Mouse (Mus musculus) liver, embryonic 16.5 days (tissue): Measurements from ENCODE around the gene Prl3d2. TPM values are rescaled to one million over a fixed set of nuclear protein-coding genes. Genes with fewer than 3 reads are reported as not detected.
"Not testable (repeated sequence)": the region's sequence is repeated elsewhere in the genome, so short reads cannot be mapped to it uniquely, and the experiment has no call there.

Experiments
- ATAC-seq: fragments of 200-750 bp; cut with Nextera tagmentation; 2 replicates; pipeline ENCODE4 v1.8.0; 2017; ENCODE audit warnings: low read depth, mild to moderate bottlenecking, moderate number of reproducible peaks, moderate library complexity
- H3K27ac ChIP-seq: fragments of 300-500 bp; sonication (generic); 2 replicates; pipeline ENCODE4 v1.5.1; 2014; ENCODE audit warnings: mild to moderate bottlenecking, low read length
- H3K27me3 ChIP-seq: fragments of 300-500 bp; sonication (generic); 2 replicates; pipeline ENCODE4 v1.6.1; 2014; ENCODE audit warnings: low read depth, low read length, mixed read lengths; ENCODE audit not compliant: control insufficient read depth, insufficient read depth
- H3K36me3 ChIP-seq: fragments of 300-500 bp; sonication (generic); 2 replicates; pipeline ENCODE4 v1.6.1; 2014; ENCODE audit warnings: mild to moderate bottlenecking; ENCODE audit not compliant: control insufficient read depth, insufficient read depth
- H3K4me1 ChIP-seq: fragments of 300-500 bp; sonication (generic); 2 replicates; pipeline ENCODE4 v1.6.1; 2014; ENCODE audit warnings: low read depth, low read length, mixed read lengths; ENCODE audit not compliant: control insufficient read depth
- H3K4me2 ChIP-seq: fragments of 300-500 bp; sonication (generic); 2 replicates; pipeline ENCODE4 v1.6.1; 2014; ENCODE audit warnings: low read depth, low read length, mixed read lengths
- H3K4me3 ChIP-seq: fragments of 300-500 bp; sonication (generic); 2 replicates; pipeline ENCODE4 v1.5.1; 2014; ENCODE audit warnings: low read depth, mild to moderate bottlenecking, low read length
- H3K9ac ChIP-seq: fragments of 300-500 bp; sonication (generic); 2 replicates; pipeline ENCODE4 v1.6.1; 2014; ENCODE audit warnings: low read depth, low read length
- H3K9me3 ChIP-seq: fragments of 300-500 bp; sonication (generic); replicated peaks from 2 replicates; pipeline ENCODE4 v1.6.1; 2016; ENCODE audit warnings: low read length; ENCODE audit not compliant: control insufficient read depth
- WGBS: fragments of 180-500 bp; shearing (Covaris S2); extraction: QIAGEN DNeasy Blood & Tissue Kit; methylation state at CpG from one replicate; pipeline ENCODE4 v1.1.7; 2014; ENCODE audit not compliant: insufficient replicate concordance; 5-methylcytosine and 5-hydroxymethylcytosine counted together
- polyA plus RNA-seq: library from polyadenylated mRNA; unstranded; fragments of >200 nt; fragmentation: Nextera tagmentation; extraction: Ambion mirVana; gene quantifications from 2 replicates; pipeline ENCODE4 v1.2.1, GENCODE M21; 2015

Gene Prl3d2
- not detected in 2 replicates for polyA plus RNA-seq

DNA sequence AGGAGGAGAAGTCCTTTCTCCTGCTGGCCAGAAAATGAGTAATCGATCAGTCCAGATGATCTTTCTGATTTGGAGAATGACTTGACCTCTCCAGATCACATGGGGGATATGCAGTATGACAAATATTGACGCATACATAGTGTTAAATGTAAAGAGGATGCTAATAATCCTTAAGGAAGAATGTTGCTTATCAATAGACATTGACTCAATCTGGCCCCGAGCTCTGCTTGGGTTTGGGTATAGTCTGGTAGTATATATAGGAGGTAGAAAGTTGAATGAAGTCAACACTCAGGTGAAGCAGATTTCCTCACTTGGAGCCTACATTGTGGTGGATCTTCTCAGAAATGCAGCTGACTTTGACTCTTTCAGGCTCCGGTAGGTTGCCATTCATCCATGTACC, at the start of gene Prl3d2:
Gene Prl3d2, plus strand, starts transcription at position 301 of the 400 bp plus-strand sequence.
- WGBS: 74% methylated on average over 3 of the region's 4 CpGs
- not testable (repeated sequence) for H3K9ac ChIP-seq, H3K9me3 ChIP-seq, H3K4me1 ChIP-seq, H3K27ac ChIP-seq, H3K4me2 ChIP-seq, H3K4me3 ChIP-seq, H3K27me3 ChIP-seq, H3K36me3 ChIP-seq, ATAC-seq

DNA sequence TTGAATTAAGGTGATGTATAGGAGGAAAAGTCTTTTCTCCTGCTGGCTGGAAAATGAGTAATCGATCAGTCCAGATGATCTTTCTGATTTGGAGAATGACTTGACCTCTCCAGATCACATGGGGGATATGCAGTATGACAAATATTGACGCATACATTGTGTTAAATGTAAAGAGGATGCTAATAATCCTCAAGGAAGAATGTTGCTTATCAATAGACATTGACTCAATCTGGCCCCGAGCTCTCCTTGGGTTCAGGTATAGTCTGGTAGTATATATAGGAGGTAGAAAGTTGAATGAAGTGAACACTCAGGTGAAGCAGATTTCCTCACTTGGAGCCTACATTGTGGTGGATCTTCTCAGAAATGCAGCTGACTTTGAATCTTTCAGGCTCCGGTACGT, 27.6 kb upstream of the Prl3d2 start, which contains the start of gene Prl3d1:
Gene Prl3d1, plus strand, starts transcription at position 301 of the 400 bp plus-strand sequence.
- H3K36me3 ChIP-seq, ATAC-seq, H3K4me1 ChIP-seq, H3K27ac ChIP-seq, H3K27me3 ChIP-seq, H3K9ac ChIP-seq, H3K4me3 ChIP-seq, H3K4me2 ChIP-seq, H3K9me3 ChIP-seq: not testable (repeated sequence)
- WGBS: 70% methylated on average over 5 of the region's 5 CpGs

DNA sequence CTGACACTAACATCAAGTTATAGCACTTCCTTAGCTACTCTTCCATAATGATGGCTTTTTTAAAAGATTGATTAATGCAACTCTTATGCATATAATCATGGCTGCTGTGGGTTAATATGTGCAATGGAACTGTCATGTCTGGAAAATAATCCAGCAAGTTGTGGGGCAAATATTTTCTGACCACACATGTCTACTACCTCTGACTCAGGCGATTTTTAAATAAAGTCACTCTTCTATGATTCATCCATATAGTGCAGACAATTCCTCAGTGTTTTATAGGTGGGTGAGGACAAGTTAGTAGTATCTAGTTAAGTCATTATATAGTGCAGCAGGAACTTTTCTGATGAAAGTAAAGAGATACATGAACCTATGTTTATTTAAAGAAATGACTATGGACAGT, 26.8 kb downstream of the Prl3d2 start:
- Histone ChIP-seq H3K36me3 (no peaks in the 10 kb centered on the region), H3K9me3 (no peaks in the 10 kb centered on the region), H3K27me3 (no peaks in the 10 kb centered on the region), H3K4me3 (no peak overlapping the region), H3K4me2 (no peak overlapping the region), H3K27ac (no peak overlapping the region), H3K4me1 (no peaks in the 10 kb centered on the region), H3K9ac (no peak overlapping the region)
- WGBS: 33% methylated on average over 1 of the region's 1 CpGs
- no peak for ATAC-seq

DNA sequence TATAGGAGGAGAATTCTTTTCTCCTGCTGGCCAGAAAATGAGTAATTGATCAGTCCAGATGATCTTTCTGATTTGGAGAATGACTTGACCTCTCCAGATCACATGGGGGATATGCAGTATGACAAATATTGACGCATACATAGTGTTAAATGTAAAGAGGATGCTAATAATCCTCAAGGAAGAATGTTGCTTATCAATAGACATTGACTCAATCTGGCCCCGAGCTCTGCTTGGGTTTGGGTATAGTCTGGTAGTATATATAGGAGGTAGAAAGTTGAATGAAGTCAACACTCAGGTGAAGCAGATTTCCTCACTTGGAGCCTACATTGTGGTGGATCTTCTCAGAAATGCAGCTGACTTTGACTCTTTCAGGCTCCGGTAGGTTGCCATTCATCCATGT, 35.0 kb downstream of the Prl3d2 start, which contains the start of gene Prl3d3:
Gene Prl3d3, plus strand, starts transcription at position 301 of the 400 bp plus-strand sequence.
- not testable (repeated sequence) for H3K4me3 ChIP-seq, H3K27me3 ChIP-seq, H3K36me3 ChIP-seq, H3K4me1 ChIP-seq, H3K4me2 ChIP-seq, H3K27ac ChIP-seq, H3K9ac ChIP-seq, H3K9me3 ChIP-seq, ATAC-seq
- 62% methylated on average over 1 of the region's 3 CpGs for WGBS

Other genes with a start within 250 kb of the Prl3d2 start
- gene Prl, start 64.1 kb upstream of the Prl3d2 start, polyA plus RNA-seq: not detected in 2 replicates
- gene Prl3d1, start 27.5 kb upstream of the Prl3d2 start, polyA plus RNA-seq: not detected in 2 replicates
- not detected in 2 replicates for gene Prl3d3, start 35.1 kb downstream of the Prl3d2 start, polyA plus RNA-seq
- not detected in 2 replicates for gene Prl3c1, start 75.0 kb downstream of the Prl3d2 start, polyA plus RNA-seq
- not detected in 2 replicates for gene Prl3b1, start 120.1 kb downstream of the Prl3d2 start, polyA plus RNA-seq
- not detected in 2 replicates for gene Prl3a1, start 137.7 kb downstream of the Prl3d2 start, polyA plus RNA-seq
- not detected in 2 replicates for gene Prl6a1, start 190.9 kb downstream of the Prl3d2 start, polyA plus RNA-seq
- gene Prl8a2, start 224.0 kb downstream of the Prl3d2 start, polyA plus RNA-seq: not detected in 2 replicates